Mouse (Mus musculus) embryo, embryonic 9.5 days (tissue): ENCODE measurements around the gene Gls2.

ENCODE experiments used
- DNase-seq: peaks from one replicate; pipeline ENCODE4 v3.0.0-alpha.2; 2017; ENCODE audit errors: extremely low spot score

The Gls2 gene

GRCm38 (mm10) chr10:128231697-128232419 is 37.6 kb downstream of the Gls2 start, which contains the start of gene Timeless:
Gene Timeless (plus strand): TSS chr10:128232065.
- peak; percentile 93 for DNase-seq

- DNase-seq = peak; percentile 82
Measured at GRCm38 (mm10) chr10:128232420-128232985, 38.2 kb downstream of the Gls2 start.

GRCm38 (mm10) chr10:128236321-128236720 is 42.1 kb downstream of the Gls2 start:
- no peak for DNase-seq

- no peak for DNase-seq
Measured at GRCm38 (mm10) chr10:128237807-128238480, 43.7 kb downstream of the Gls2 start.

DNA sequence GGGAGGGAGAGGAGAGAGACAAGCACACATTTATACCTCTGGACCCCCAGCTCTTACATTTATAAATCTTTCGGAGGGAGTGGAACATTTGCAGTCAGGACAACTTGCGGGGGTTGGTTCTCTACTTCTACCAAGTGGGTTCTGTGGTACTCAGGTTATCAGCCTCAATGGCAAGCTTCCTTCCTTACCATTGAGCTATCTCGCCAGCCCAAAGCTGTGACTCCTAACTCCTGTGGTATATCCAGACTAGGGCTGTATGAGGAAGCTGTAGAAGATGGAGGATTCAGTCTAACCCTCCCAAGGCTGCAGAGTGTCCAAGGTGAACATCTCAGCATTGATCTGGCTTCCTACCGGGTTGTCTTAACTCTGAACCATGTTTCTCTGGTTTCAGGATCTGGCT is 44.9 kb downstream of the Gls2 start:
- DNase-seq = no peak

- no peak for DNase-seq
Measured at GRCm38 (mm10) chr10:128240131-128240530, 45.9 kb downstream of the Gls2 start.

GRCm38 (mm10) chr10:128243252-128243651 is 49.0 kb downstream of the Gls2 start:
- no peak for DNase-seq

- DNase-seq = no peak
Measured at GRCm38 (mm10) chr10:128244121-128244520, 49.9 kb downstream of the Gls2 start.

- DNase-seq = no peak
Measured at GRCm38 (mm10) chr10:128247020-128247732, 52.9 kb downstream of the Gls2 start.

DNA sequence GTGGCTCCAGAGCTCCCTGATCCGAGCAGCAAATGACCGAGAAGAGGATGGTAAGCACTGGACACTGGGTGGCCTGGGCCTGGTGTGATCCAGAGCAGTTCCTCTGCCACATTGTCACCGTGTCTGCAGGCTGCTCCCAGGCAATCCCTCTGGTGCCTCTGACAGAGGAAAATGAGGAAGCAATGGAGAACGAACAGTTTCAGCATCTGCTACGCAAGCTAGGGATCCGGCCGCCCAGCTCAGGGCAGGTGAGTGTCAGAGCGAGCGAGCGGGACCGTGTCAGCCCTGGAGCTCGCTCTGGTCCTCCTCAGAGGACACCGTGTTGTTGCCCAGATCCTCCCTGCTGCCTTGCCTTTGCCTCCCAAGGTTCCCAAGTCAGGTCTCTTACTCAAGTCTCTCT is 56.3 kb downstream of the Gls2 start:
- DNase-seq = no peak

DNA sequence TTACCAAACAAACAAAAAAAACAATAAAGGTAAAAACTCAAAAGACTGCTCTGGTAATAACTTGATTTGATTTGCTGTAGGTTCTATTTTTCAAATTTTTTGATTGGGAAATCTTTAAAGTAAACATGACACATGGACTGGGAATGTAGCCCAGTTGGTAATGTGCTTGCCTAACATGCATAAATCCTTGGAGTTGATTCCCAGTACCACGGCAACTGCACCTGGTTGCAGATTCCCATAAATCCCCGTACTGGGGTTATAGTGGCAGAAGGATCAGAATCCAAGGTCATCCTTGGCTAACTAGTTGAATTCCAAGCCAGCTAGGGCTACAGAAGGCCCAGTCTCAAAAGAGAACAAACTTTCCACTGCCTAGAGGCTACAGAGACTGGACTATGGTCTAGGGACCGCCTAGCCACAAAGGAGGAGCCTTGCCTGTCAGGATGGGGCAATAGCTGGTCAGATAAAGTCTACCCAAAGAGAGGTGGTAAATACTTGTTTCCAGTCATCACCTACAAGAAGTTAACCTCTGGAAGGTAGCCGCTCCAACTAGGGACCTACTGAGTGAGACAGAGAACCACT is 59.5 kb downstream of the Gls2 start, which contains the start of gene Apon:
TSS of gene Apon (plus strand) at position 420 of the 579 bp plus-strand sequence.
- DNase-seq = no peak

DNA sequence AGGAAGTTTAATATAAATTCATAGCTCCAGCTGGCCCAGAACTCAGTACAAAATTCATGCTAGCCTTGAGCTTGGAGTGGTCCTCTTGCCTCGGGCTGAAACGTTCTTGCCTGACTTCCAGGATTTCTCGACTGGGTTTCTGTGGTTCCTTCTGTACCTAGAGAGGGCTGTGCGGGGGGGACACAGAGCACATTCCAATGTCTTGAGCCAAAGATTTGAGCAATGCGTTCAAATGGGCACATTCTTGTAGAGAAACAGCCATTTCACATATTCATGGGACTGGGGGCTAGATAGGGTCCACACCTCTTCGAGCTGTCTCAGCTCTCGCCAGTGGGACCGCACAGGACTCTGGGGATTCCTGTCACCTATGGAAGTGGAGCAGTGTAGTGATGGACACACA is 61.7 kb downstream of the Gls2 start:
- no peak for DNase-seq

GRCm38 (mm10) chr10:128256328-128256727 is 62.1 kb downstream of the Gls2 start:
- no peak for DNase-seq

- no peak for DNase-seq
Measured at GRCm38 (mm10) chr10:128258953-128259352, 64.7 kb downstream of the Gls2 start.
